In genomic region chr7:66107930-66108329, GRCm38 (mm10) we compare ENCODE assay signal across 8 mouse cellular contexts. TPM values are rescaled to one million over a fixed set of nuclear protein-coding genes. Genes with fewer than 3 reads are reported as not detected.
DNase-seq lines count a peak whose midpoint lies in the region; ATAC-seq and TF ChIP-seq lines count a peak whose summit lies in the region.

No protein-coding gene starts in this region.

- peak overlapping the region; percentile 93; the same call in 1 of the 2 replicates for H3K4me2 ChIP-seq in liver, embryonic 11.5 days

- peak; percentile 37 for TF ChIP-seq CTCF in left cerebral cortex, adult 2 months (IDR thresholded peaks at IDR 0.05)
- peak; percentile 49; the same call in 1 of the 2 replicates for TF ChIP-seq CTCF in brain, embryonic 14.5 days (IDR thresholded peaks at IDR 0.05; ENCODE audit: borderline replicate concordance, extremely low read depth, insufficient read depth, insufficient read length)

- H3K4me1 ChIP-seq in liver, embryonic 11.5 days (replicated peaks; ENCODE audit: control insufficient read depth, insufficient read depth, low read length), result peaks cover 16% of the 10 kb centered on the region

- H3K27ac ChIP-seq in left cerebral cortex, adult 2 months, result no peak overlapping the region
- no peak overlapping the region for H3K27ac ChIP-seq in liver, embryonic 11.5 days (ENCODE audit: low read depth, low read length)

- H3K27me3 ChIP-seq in liver, embryonic 11.5 days (replicated peaks; ENCODE audit: control insufficient read depth, insufficient read depth, low read length), result no peaks in the 10 kb centered on the region

- no peaks in the 10 kb centered on the region for H3K9me3 ChIP-seq in liver, embryonic 11.5 days (ENCODE audit: control insufficient read depth, low read length)

- intact Hi-C loops in left cerebral cortex, adult 2 months (cut with DNase I), result loop anchor here (2.0 kb wide), 1 partner anchor 141 kb away; no protein-coding TSS in a partner anchor
- intact Hi-C loops in left cerebral cortex, postnatal 36 days (cut with DNase I), result loop anchor here (2.0 to 10.0 kb wide), 3 partner anchors 69 to 557 kb away; no protein-coding TSS in a partner anchor

- WGBS in liver, embryonic 11.5 days, result 13% methylated on average over 7 of the region's 7 CpGs

- ATAC-seq in liver, embryonic 11.5 days (replicated peaks; ENCODE audit: low FRiP score), result no peak
- no peak for ATAC-seq in inflammation-experienced regulatory T-cells, adult 6 months

- no peaks in the 10 kb centered on the region for H3K36me3 ChIP-seq in liver, embryonic 11.5 days (ENCODE audit: control insufficient read depth, insufficient read depth, low read length)

- no peak overlapping the region for H3K4me3 ChIP-seq in left cerebral cortex, adult 2 months
- peak overlapping the region; percentile 86; the same call in 1 of the 2 replicates for H3K4me3 ChIP-seq in liver, embryonic 11.5 days (ENCODE audit: low read depth, low read length)

- DNase-seq in adrenal gland, adult (ENCODE audit: inconsistent age in 2 of 2, low spot score in 1 of 2), result peak; percentile 34 to 68
- no peak for DNase-seq in adrenal gland, postnatal 25 days
- no peak for DNase-seq in left cerebral cortex, adult 2 months (ENCODE audit: extremely low spot score in 1 of 2, low spot score in 2 of 2)
- no peak for DNase-seq in left cerebral cortex, postnatal 36 days (ENCODE audit: low spot score in 2 of 2)
- DNase-seq in brain, embryonic 14.5 days (ENCODE audit: low read depth), result peak; percentile 66
- DNase-seq in liver, embryonic 11.5 days (ENCODE audit: low spot score), result no peak
- no peak for DNase-seq in layer of hippocampus, postnatal 36 days

- no peak for TF ChIP-seq POLR2A in brain, embryonic 14.5 days (IDR thresholded peaks at IDR 0.05; ENCODE audit: borderline replicate concordance, extremely low read depth, insufficient read depth, insufficient read length, poor library complexity, severe bottlenecking)

- no peak overlapping the region for H3K9ac ChIP-seq in liver, embryonic 11.5 days (ENCODE audit: low read depth, low read length)

RNA-seq across cellular contexts. Expression of gene Chsy1, which starts 1.4 kb away (rescaled TPM):
- 12.6 and 15.2 TPM in 2 replicates for total RNA-seq in adrenal gland, postnatal 25 days (2021)
- 10 to 100 TPM; 15.6 to 17.3 TPM for total RNA-seq in left cerebral cortex, adult 2 months (2021)
- total RNA-seq in left cerebral cortex, postnatal 36 days (2021), result 10 to 100 TPM; 15.4 to 16.2 TPM
- 16.0 and 21.5 TPM in 2 replicates for polyA plus RNA-seq in brain, embryonic 14.5 days (2012; rRNA removed)
- polyA plus RNA-seq in liver, embryonic 11.5 days (2014; fragmentation: Nextera tagmentation; extraction: Ambion mirVana), result 22.4 and 23.1 TPM in 2 replicates
- total RNA-seq in layer of hippocampus, postnatal 36 days (2021), result 10 to 100 TPM; 16.7 to 17.9 TPM
- polyA plus RNA-seq in inflammation-experienced regulatory T-cells, adult 6 months (2017; shearing (Covaris generic)), result 10 to 100 TPM in 2 of 3 experiments, 1 to 10 TPM in 1; 8.9 to 54.6 (median 10.3) TPM

RNA-seq across cellular contexts. Expression of gene Selenos, which starts 28.5 kb away (rescaled TPM):
- total RNA-seq in adrenal gland, postnatal 25 days (2021), result 79.3 and 93.6 TPM in 2 replicates
- total RNA-seq in left cerebral cortex, adult 2 months (2021), result 10 to 100 TPM; 46.5 to 47.5 TPM
- total RNA-seq in left cerebral cortex, postnatal 36 days (2021), result 10 to 100 TPM; 47.7 to 54.5 TPM
- 58.5 and 63.8 TPM in 2 replicates for polyA plus RNA-seq in brain, embryonic 14.5 days (2012; rRNA removed)
- polyA plus RNA-seq in liver, embryonic 11.5 days (2014; fragmentation: Nextera tagmentation; extraction: Ambion mirVana), result 103 and 110 TPM in 2 replicates
- 10 to 100 TPM; 53.5 to 55.9 TPM for total RNA-seq in layer of hippocampus, postnatal 36 days (2021)
- polyA plus RNA-seq in inflammation-experienced regulatory T-cells, adult 6 months (2017; shearing (Covaris generic)), result 100 to 1,000 TPM; 180 to 191 (median 182) TPM

RNA-seq across cellular contexts. Expression of gene Snrpa1, which starts 49.1 kb away (rescaled TPM):
- total RNA-seq in adrenal gland, postnatal 25 days (2021), result 40.3 and 41.1 TPM in 2 replicates
- 10 to 100 TPM; 36.8 to 37.0 TPM for total RNA-seq in left cerebral cortex, adult 2 months (2021)
- total RNA-seq in left cerebral cortex, postnatal 36 days (2021), result 10 to 100 TPM; 32.1 to 36.7 TPM
- polyA plus RNA-seq in brain, embryonic 14.5 days (2012; rRNA removed), result 60.4 and 72.7 TPM in 2 replicates
- polyA plus RNA-seq in liver, embryonic 11.5 days (2014; fragmentation: Nextera tagmentation; extraction: Ambion mirVana), result 237 and 251 TPM in 2 replicates
- total RNA-seq in layer of hippocampus, postnatal 36 days (2021), result 10 to 100 TPM; 34.1 to 35.0 TPM
- 100 to 1,000 TPM; 128 to 166 (median 136) TPM for polyA plus RNA-seq in inflammation-experienced regulatory T-cells, adult 6 months (2017; shearing (Covaris generic))

Comparison
In these comparisons a context has a peak if more than half of its experiments do, and no peak if none do; other contexts are left out.
1. DNase-seq: peak in adrenal gland, adult (2 of 2) and brain, embryonic 14.5 days (single experiment); none in adrenal gland, postnatal 25 days (single experiment), left cerebral cortex, adult 2 months (0 of 2), left cerebral cortex, postnatal 36 days (0 of 2), liver, embryonic 11.5 days (single experiment) and layer of hippocampus, postnatal 36 days (0 of 2).